Mouse (Mus musculus): ENCODE results near the gene Ccdc116.

- TF ChIP-seq GATA1 (IDR thresholded peaks at IDR 0.05; ENCODE audit: borderline replicate concordance, low read length): no peak
- no peak for TF ChIP-seq FLI1 (IDR thresholded peaks at IDR 0.05; ENCODE audit: low read length)
Observed at GRCm38 (mm10) chr16:17124871-17125520, 22.0 kb downstream of the Ccdc116 start, which contains the start of gene 2610318N02Rik.
